Mouse (Mus musculus): ENCODE data around the gene Ilvbl. TPM values are rescaled to one million over a fixed set of nuclear protein-coding genes. Genes with fewer than 3 reads are reported as not detected.

The Ilvbl gene
- 31.7 and 43.2 TPM in 2 replicates for polyA plus RNA-seq (2021; fragmentation: Nextera tagmentation)
- long read RNA-seq, experiment 1, transcript Ilvbl-209 (15 exons, 2,233 nt), result major isoform, 36 of 59 reads
- long read RNA-seq, experiment 1, partial matches to known transcripts, result 4 of 59 reads
- long read RNA-seq, experiment 1, other reads (novel, unspliced or antisense), result 16 of 59 reads
- long read RNA-seq, experiment 2, transcript Ilvbl-203 (14 exons, 2,331 nt), result minor isoform, 5 of 211 reads
- long read RNA-seq, experiment 2, transcript Ilvbl-209 (15 exons, 2,233 nt), result major isoform, 128 of 211 reads
- long read RNA-seq, experiment 2, partial matches to known transcripts, result 9 of 211 reads
- long read RNA-seq, experiment 2, other reads (novel, unspliced or antisense), result 65 of 211 reads

DNA sequence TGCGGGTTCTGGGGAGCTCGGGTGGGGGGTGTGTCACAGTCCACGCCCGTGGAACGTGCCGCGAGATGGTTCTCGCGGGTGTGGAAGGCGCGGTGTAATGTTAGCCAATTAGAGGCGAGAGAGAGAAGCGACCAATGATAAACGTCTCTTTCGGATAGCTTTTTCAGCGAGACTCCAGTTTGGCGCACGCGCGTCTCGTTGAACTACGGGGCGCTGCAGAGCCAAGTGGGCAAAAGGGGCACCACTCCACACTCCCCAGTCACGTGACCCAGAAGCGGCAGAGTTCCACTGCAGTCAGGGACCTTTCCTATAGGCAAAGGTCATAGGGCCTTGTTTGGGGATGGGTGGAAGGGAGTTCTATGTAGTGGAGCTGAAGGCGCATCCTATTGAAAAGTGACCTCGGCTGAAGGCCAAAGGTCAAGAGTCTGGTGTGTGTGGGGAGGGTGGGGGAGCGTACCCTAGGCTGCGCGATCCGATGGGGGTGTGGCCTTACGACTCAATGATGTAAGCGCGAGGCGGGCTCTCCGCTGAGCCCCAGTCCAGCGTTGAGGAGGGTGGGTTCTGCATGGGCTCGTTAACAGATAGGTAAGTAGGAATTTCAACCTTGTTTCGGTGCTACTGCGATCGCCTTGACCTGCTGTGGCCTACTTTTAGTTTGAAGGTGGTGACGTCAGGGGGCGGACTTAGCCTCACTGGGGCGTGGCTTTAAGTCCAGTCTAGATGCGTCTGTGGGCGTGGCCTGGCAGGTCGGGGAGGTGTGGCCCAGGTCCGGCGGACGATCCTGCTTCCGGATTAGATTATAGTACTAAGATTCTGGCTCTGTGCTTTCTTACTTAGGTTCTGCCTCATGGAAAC lies at the start of gene Ilvbl:
TSS of gene Ilvbl (plus strand) at position 97 of the 855 bp plus-strand sequence.

DNA sequence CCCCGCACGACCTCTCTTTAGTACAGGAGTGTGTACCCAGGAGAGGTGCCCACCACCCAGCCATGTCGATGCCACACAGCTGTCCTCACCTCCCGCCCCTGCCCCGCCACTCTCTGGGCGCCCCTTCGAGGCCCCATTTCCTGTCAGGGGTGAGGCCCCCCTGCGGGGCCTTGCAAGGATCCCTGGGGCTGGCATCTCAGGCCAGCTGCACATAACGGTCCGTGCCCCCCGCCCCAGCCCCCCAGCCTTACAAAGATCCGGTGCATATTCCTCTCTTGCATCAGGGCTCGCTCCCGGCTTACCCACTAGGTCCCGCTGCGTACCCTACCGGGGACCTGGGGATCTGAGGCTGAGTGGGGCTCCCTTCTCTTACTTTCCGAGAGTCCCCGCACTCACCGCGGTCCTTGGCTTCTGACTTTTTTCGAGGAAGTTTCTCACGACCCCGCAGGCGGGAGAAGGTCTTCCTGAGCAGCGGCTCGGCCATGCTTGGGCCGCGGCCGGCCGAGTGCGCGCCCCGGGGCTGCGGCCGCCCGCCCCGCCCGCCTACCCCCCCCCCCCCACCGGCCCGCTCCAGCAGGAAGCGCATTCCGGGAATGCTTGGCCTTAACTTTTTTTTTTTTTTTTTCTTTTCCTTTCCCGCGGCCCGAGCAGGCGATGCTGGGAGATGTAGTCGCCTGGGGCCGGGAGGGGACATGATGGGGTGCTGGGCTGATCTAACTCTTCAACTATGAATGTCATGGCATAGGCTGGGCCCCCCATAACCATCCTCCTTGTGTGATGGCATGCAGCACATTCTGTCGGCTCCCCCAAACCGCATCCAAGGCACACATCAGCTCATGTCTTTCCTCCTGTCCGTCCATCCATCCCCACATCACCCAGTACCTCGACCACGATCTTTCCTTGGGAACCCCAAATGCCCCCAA lies 17.5 kb downstream of the Ilvbl start, which contains the start of gene Syde1:
TSS of gene Syde1 (minus strand) at position 559 of the 923 bp plus-strand sequence.

DNA sequence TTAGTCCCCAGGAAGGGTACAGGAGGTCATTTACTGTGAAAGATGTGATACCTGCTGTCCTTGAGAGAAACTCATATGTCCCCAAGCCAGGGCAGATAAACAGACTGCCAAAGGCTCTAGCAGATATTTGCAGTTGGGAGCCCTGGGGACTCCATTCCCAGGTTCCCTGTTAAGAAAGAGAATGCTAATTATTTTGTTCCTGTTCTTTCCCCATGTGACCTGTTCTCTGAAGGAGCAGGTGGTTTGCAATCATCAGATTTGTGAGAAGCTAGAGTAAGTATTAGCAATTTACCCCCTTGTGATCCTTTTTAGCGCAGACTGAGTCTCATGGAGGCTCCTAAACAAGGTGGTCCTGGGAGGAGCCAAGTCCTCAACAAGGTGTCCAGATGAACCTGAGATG lies 43.8 kb downstream of the Ilvbl start, which contains the start of gene Olfr1357:
TSS of gene Olfr1357 (minus strand) at position 101 of the 400 bp plus-strand sequence.

Small RNAs within 50 kb of the gene (microRNA-seq; reads per million reads assigned to microRNA genes)
- not detected for gene Gm27541

Other genes with a start within 250 kb of the Ilvbl start
- 25.0 and 27.3 TPM in 2 replicates for gene Agpat3, start 221.9 kb upstream of the Ilvbl start, polyA plus RNA-seq (2021; fragmentation: Nextera tagmentation)
- gene Rrp1, start 161.3 kb upstream of the Ilvbl start, polyA plus RNA-seq (2021; fragmentation: Nextera tagmentation), result 282 and 306 TPM in 2 replicates
- 117 and 142 TPM in 2 replicates for gene Cstb, start 148.7 kb upstream of the Ilvbl start, polyA plus RNA-seq (2021; fragmentation: Nextera tagmentation)
- 39.2 and 41.0 TPM in 2 replicates for gene Pdxk, start 109.4 kb upstream of the Ilvbl start, polyA plus RNA-seq (2021; fragmentation: Nextera tagmentation)
- gene Olfr1358, start 56.9 kb upstream of the Ilvbl start, polyA plus RNA-seq (2021; fragmentation: Nextera tagmentation), result not detected in 2 replicates
- gene Syde1, start 17.6 kb downstream of the Ilvbl start, polyA plus RNA-seq (2021; fragmentation: Nextera tagmentation), result 2.5 and 3.2 TPM in 2 replicates
- not detected in 2 replicates for gene Olfr1357, start 43.7 kb downstream of the Ilvbl start, polyA plus RNA-seq (2021; fragmentation: Nextera tagmentation)
- not detected in 2 replicates for gene Casp14, start 143.9 kb downstream of the Ilvbl start, polyA plus RNA-seq (2021; fragmentation: Nextera tagmentation)
- gene Ccdc105, start 178.7 kb downstream of the Ilvbl start, polyA plus RNA-seq (2021; fragmentation: Nextera tagmentation), result 0.13 and 0.21 TPM in 2 replicates
- gene Slc1a6, start 206.2 kb downstream of the Ilvbl start, polyA plus RNA-seq (2021; fragmentation: Nextera tagmentation), result 2.4 and 2.9 TPM in 2 replicates